Mouse (Mus musculus) midbrain, postnatal 0 days (tissue): ENCODE measurements around the gene Lbhd1. TPM values are rescaled to one million over a fixed set of nuclear protein-coding genes. Genes with fewer than 3 reads are reported as not detected.
"Not testable (repeated sequence)": the region's sequence is repeated elsewhere in the genome, so short reads cannot be mapped to it uniquely, and the experiment has no call there.

Source experiments
- ATAC-seq: fragments of 200-750 bp; cut with Nextera tagmentation; 2 replicates; pipeline ENCODE4 v1.8.0; 2017; ENCODE audit warnings: moderate number of reproducible peaks, mild to moderate bottlenecking, moderate TSS enrichment, moderate library complexity; ENCODE audit not compliant: low FRiP score
- DNase-seq: peaks from one replicate; pipeline ENCODE4 v3.0.0-alpha.2; 2015; ENCODE audit warnings: low spot score
- H3K27ac ChIP-seq: fragments of 300-500 bp; sonication (generic); 2 replicates; pipeline ENCODE4 v1.5.1; 2014; ENCODE audit warnings: low read depth, mild to moderate bottlenecking, low read length, mixed read lengths
- H3K27me3 ChIP-seq: fragments of 300-500 bp; sonication (generic); 2 replicates; pipeline ENCODE4 v1.6.1; 2014; ENCODE audit warnings: low read length, control low read depth, mixed read lengths; ENCODE audit not compliant: insufficient read depth
- H3K36me3 ChIP-seq: fragments of 300-500 bp; sonication (generic); 2 replicates; pipeline ENCODE4 v1.6.1; 2014; ENCODE audit warnings: low read length, control low read depth, mixed read lengths; ENCODE audit not compliant: insufficient read depth
- H3K4me1 ChIP-seq: fragments of 300-500 bp; sonication (generic); 2 replicates; pipeline ENCODE4 v1.6.1; 2014; ENCODE audit warnings: mild to moderate bottlenecking, control low read depth, antibody characterized with exemption, low read length, mixed read lengths; ENCODE audit not compliant: insufficient read depth
- H3K4me2 ChIP-seq: fragments of 300-500 bp; sonication (generic); 2 replicates; pipeline ENCODE4 v1.6.1; 2014; ENCODE audit warnings: low read depth, mild to moderate bottlenecking, low read length, mixed read lengths; ENCODE audit not compliant: poor library complexity, severe bottlenecking
- H3K4me3 ChIP-seq: fragments of 300-500 bp; sonication (generic); 2 replicates; pipeline ENCODE4 v1.5.1; 2014; ENCODE audit warnings: low read depth, mild to moderate bottlenecking, low read length, moderate library complexity
- H3K9ac ChIP-seq: fragments of 300-500 bp; sonication (generic); replicated peaks from 2 replicates; pipeline ENCODE4 v1.6.1; 2014; ENCODE audit warnings: mild to moderate bottlenecking, low read length, moderate library complexity, mixed read lengths; ENCODE audit not compliant: poor library complexity, severe bottlenecking
- H3K9me3 ChIP-seq: fragments of 300-500 bp; sonication (generic); 2 replicates; pipeline ENCODE4 v1.6.1; 2016; ENCODE audit warnings: low read length, control low read depth
- CTCF ChIP-seq: IDR thresholded peaks from 2 replicates; pipeline ENCODE4 v1.5.1; 2016; ENCODE audit warnings: antibody characterized with exemption, mild to moderate bottlenecking
- WGBS: fragments of 180-500 bp; shearing (Covaris S2); extraction: QIAGEN DNeasy Blood & Tissue Kit; methylation state at CpG from one replicate; pipeline ENCODE4 v1.1.7; 2014; 5-methylcytosine and 5-hydroxymethylcytosine counted together
- polyA plus RNA-seq: library from polyadenylated mRNA; unstranded; fragments of >200 nt; fragmentation: Nextera tagmentation; extraction: Ambion mirVana; gene quantifications from 2 replicates; pipeline ENCODE4 v1.2.1, GENCODE M21; 2015
- total RNA-seq: library from RNA; depleted of rRNA; stranded (reverse); fragments of >200 nt; gene quantifications from 2 replicates; pipeline ENCODE4 v1.2.3, GENCODE M21; 2014

Gene Lbhd1
- total and polyA plus RNA-seq, 2 experiments from 2014 or later: 6.6 to 20.6 TPM

DNA sequence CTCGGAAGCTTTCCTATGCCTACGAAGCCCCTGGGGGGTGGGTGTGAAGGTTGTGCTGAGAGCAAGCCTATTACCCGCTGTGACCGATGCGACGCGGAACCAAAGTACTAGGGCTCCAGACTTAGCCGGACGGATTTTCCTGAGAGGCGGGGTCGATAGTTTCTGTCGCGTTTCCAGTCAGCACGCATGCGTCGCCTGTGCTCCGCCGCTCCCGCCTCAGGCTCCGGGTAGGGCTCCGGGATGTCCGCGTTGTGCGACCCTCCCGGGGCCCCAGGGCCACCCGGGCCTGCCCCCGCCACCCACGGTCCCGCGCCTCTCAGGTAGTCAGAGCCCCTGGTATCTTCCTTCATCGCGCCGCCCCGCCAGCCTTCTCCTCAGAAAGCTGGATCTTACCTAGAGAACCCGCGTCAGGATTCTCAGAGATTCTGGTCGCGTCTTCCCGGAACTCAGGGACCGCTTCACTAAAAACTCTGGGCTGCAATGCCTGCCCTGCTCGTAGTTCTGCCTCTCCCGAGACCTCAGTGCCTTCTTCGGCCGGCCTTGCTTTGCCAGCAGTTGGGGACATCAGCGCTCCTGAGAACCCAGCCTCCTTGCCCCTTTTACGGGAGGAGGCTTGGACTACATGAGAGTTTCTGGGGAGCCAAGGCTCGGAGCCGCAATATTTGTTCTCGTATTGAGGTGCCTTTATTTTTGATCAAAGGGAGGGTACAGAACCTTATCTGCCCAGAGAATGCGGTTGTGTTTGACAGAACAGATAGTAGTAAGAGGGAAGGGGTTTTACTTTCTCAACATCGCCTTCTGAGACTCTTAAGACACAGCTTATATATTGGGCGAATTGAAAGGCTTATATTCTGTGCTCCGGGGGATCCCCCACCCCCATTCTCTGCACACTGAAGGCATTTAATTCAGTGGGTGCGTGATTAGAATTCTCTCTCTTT, 9.6 kb downstream of the Lbhd1 start, which contains the start of gene Ints5:
TSS of gene Ints5 (plus strand) at position 177 of the 938 bp plus-strand sequence.
- WGBS: 2% methylated on average over 54 of the region's 54 CpGs
- no peaks in the 10 kb centered on the region for H3K27me3 ChIP-seq

DNA sequence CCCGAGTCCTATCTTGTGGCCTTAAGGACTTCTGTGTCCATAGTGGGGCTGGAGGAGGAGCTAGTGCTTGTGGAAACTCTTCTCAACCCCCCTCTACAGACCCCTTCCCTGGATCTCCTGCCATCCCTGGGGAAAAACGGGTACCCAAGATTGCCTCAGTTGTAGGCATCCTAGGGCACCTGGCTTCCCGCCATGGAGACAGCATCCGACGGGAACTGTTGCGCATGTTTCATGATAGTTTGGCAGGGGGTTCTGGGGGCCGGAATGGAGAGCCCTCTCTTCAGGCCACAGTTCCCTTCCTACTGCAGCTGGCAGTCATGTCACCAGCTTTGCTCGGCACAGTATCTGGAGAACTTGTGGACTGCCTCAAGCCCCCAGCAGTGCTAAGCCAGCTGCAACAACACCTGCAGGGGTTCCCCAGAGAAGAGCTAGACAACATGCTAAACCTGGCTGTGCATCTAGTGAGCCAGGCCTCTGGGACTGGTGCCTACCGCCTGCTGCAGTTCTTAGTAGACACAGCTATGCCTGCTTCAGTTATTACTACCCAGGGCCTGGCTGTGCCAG, 11.9 kb downstream of the Lbhd1 start:
- Histone ChIP-seq H3K36me3 (peaks cover 5% of the 10 kb centered on the region; the same call in 1 of the 2 replicates), H3K4me3 (no peak overlapping the region), H3K27ac (no peak overlapping the region), H3K9ac (no peak overlapping the region), H3K9me3 (no peaks in the 10 kb centered on the region), H3K4me1 (peaks cover 6% of the 10 kb centered on the region), H3K27me3 (no peaks in the 10 kb centered on the region), H3K4me2 (no peak overlapping the region)
- no peak for TF ChIP-seq CTCF
- WGBS: 93% methylated on average over 9 of the region's 9 CpGs
- no peak for ATAC-seq
- no peak for DNase-seq

More for the DNA sequence above, 9.6 kb downstream of the Lbhd1 start, which contains the start of gene Ints5:
- Histone ChIP-seq H3K9ac (peak within 1 kb of the TSS; percentile 89), H3K9me3 (no peaks in the 10 kb centered on the region), H3K4me1 (peaks cover 6% of the 10 kb centered on the region), H3K4me2 (peak within 1 kb of the TSS; percentile 97), H3K36me3 (peaks cover 5% of the 10 kb centered on the region; the same call in 1 of the 2 replicates), H3K4me3 (peak within 1 kb of the TSS; percentile 82), H3K27ac (peak within 1 kb of the TSS; percentile 89)
- ATAC-seq (peak; percentile 58), DNase-seq (peak; percentile 93)
- no peak for TF ChIP-seq CTCF

DNA sequence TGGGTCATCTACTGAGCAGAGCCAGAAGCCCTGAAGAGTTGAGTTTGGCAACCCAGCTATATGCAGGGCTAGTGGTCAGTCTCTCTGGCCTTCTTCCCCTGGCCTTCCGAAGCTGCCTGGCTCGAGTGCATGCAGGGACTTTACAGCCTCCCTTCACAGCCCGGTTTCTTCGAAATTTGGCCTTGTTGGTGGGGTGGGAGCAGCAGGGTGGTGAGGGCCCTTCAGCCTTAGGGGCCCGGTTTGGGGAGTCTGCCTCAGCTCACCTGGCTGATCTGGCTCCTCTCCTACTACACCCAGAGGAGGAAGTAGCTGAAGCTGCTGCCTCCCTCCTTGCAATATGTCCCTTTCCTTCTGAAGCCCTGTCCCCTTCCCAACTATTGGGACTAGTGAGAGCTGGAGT, 12.7 kb downstream of the Lbhd1 start:
- not testable (repeated sequence) for H3K4me3 ChIP-seq, DNase-seq, H3K4me2 ChIP-seq, ATAC-seq, H3K36me3 ChIP-seq, H3K4me1 ChIP-seq, H3K9me3 ChIP-seq, H3K27ac ChIP-seq, H3K9ac ChIP-seq, H3K27me3 ChIP-seq
- WGBS: 90% methylated on average over 5 of the region's 5 CpGs

DNA sequence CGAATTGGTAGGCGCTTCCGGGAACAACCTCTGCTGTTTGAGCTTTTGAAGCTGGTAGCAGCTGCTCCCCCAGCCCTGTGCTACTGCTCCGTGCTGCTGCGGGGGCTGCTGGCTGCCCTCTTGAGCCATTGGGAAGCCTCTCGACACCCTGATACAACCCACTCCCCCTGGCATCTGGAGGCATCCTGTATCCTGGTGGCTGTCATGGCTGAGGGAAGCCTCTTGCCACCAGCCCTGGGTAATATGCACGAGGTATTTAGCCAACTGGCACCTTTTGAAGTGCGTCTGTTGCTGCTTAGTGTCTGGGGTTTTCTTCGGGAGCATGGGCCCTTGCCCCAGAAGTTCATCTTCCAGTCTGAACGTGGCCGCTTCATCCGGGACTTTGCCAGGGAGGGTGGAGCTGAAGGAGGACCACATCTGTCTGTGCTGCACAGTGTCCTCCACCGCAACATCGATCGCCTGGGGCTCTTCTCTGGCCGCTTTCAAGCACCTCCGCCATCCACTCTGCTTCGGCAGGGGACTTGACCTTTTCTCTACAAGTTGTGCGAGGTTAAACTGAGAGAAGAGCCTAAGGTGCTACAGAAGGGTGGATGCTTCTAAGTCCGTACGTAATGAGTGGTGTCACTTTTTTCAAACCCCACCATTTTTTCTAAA, 13.8 kb downstream of the Lbhd1 start:
- not testable (repeated sequence) for H3K27me3 ChIP-seq
- peak; percentile 55 for ATAC-seq
- 20% methylated on average over 21 of the region's 21 CpGs for WGBS

DNA sequence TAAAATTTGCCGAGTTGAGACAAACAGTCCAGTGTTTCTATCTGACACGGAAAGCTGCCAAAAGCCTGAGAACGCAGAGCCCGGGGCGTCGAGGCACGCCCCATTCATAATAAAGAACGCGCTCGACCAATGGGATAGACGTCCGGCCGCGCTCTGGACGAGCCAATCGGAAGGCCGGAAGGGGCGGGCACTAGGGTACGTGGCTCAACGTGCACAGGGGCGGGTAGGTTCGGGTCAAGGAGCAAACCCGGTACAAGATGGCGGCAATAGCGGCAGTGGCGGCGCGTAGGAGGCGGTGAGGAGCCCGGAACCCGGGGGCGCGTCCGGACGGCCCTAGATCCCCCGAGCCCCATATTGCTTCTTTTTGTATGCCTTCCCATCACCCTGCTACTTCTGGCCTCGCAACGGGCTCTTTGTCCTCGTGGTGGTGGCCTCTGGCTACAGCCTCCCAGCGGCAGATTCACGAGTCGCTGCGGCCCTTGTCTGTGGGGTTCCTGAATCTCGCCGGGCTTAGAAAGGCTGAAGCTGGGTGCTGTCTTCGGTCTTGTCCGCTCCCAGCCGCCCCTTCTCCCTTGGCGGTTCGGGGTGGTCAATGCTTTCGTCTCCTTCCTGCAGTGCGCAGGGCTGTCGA, 14.4 kb downstream of the Lbhd1 start, which contains the start of gene Ganab:
TSS of gene Ganab (plus strand) at position 207 of the 631 bp plus-strand sequence.
- peak within 1 kb of the TSS; percentile 79 for H3K4me2 ChIP-seq
- no peaks in the 10 kb centered on the region for H3K9me3 ChIP-seq
- peak within 1 kb of the TSS; percentile 84 for H3K9ac ChIP-seq
- peak; percentile 45 for TF ChIP-seq CTCF
- peak; percentile 98 for DNase-seq
- H3K27ac ChIP-seq: peak within 1 kb of the TSS; percentile 91
- H3K4me3 ChIP-seq: peak within 1 kb of the TSS; percentile 85
- under 1% methylated on average over 51 of the region's 53 CpGs for WGBS
- peak; percentile 99 for ATAC-seq
- peaks cover 5% of the 10 kb centered on the region; the same call in 1 of the 2 replicates for H3K36me3 ChIP-seq
- H3K4me1 ChIP-seq: peaks cover 6% of the 10 kb centered on the region
- H3K27me3 ChIP-seq: no peaks in the 10 kb centered on the region

More for the DNA sequence above, 13.8 kb downstream of the Lbhd1 start:
- DNase-seq: peak; percentile 33
- peak overlapping the region; percentile 79 for H3K4me2 ChIP-seq
- H3K27ac ChIP-seq: 0 out of 2 replicates have a peak overlapping the region, but pooled peaks have one; percentile 43
- not testable (repeated sequence) for H3K9me3 ChIP-seq, H3K36me3 ChIP-seq, H3K4me1 ChIP-seq
- H3K4me3 ChIP-seq: peak overlapping the region; percentile 85
- H3K9ac ChIP-seq: 0 out of 2 replicates have a peak overlapping the region, but pooled peaks have one; percentile 24
